Mouse (Mus musculus) limb, embryonic 14.5 days (tissue): ENCODE data around the gene Gnl1. TPM values are rescaled to one million over a fixed set of nuclear protein-coding genes. Genes with fewer than 3 reads are reported as not detected.

Source experiments
- ATAC-seq: fragments of 200-750 bp; cut with Nextera tagmentation; 2 replicates; pipeline ENCODE4 v1.8.0; 2017; ENCODE audit warnings: low read depth, moderate number of reproducible peaks, moderate TSS enrichment; ENCODE audit not compliant: low FRiP score
- DNase-seq: peaks from one replicate; pipeline ENCODE4 v3.0.0-alpha.2; 2015; ENCODE audit warnings: low spot score
- H3K27ac ChIP-seq: fragments of 300-500 bp; sonication (generic); replicated peaks from 2 replicates; pipeline ENCODE4 v1.5.1; 2014; ENCODE audit warnings: low read depth, mild to moderate bottlenecking, low read length, moderate library complexity, mixed read lengths
- H3K27me3 ChIP-seq: fragments of 300-500 bp; sonication (generic); 2 replicates; pipeline ENCODE4 v1.6.1; 2014; ENCODE audit warnings: low read length, mixed read lengths; ENCODE audit not compliant: control insufficient read depth, insufficient read depth
- H3K36me3 ChIP-seq: fragments of 300-500 bp; sonication (generic); 2 replicates; pipeline ENCODE4 v1.6.1; 2014; ENCODE audit warnings: mild to moderate bottlenecking, low read length, moderate library complexity, mixed read lengths; ENCODE audit not compliant: control insufficient read depth, insufficient read depth
- H3K4me1 ChIP-seq: fragments of 300-500 bp; sonication (generic); 2 replicates; pipeline ENCODE4 v1.6.1; 2014; ENCODE audit warnings: antibody characterized with exemption, low read length, mixed read lengths; ENCODE audit not compliant: control insufficient read depth, insufficient read depth
- H3K4me2 ChIP-seq: fragments of 300-500 bp; sonication (generic); replicated peaks from 2 replicates; pipeline ENCODE4 v1.6.1; 2014; ENCODE audit warnings: low read depth, mild to moderate bottlenecking, low read length, moderate library complexity; ENCODE audit not compliant: severe bottlenecking
- H3K4me3 ChIP-seq: fragments of 300-500 bp; sonication (generic); replicated peaks from 2 replicates; pipeline ENCODE4 v1.5.1; 2014; ENCODE audit warnings: low read length
- H3K9ac ChIP-seq: fragments of 300-500 bp; sonication (generic); 2 replicates; pipeline ENCODE4 v1.6.1; 2014; ENCODE audit warnings: mild to moderate bottlenecking, low read depth, low read length, moderate library complexity; ENCODE audit not compliant: severe bottlenecking
- H3K9me3 ChIP-seq: fragments of 300-500 bp; sonication (generic); 2 replicates; pipeline ENCODE4 v1.6.1; 2016; ENCODE audit warnings: low read length; ENCODE audit not compliant: control insufficient read depth
- POLR2A ChIP-seq: fragments of 200-500 bp; IDR thresholded peaks from 2 replicates; pipeline ENCODE4 v1.8.0; 2012; ENCODE audit warnings: inconsistent platforms, mild to moderate bottlenecking, moderate library complexity, borderline replicate concordance; ENCODE audit not compliant: insufficient read depth, insufficient read length; ENCODE audit errors: extremely low read depth
- WGBS: fragments of 180-500 bp; shearing (Covaris S2); extraction: QIAGEN DNeasy Blood & Tissue Kit; methylation state at CpG from one replicate; pipeline ENCODE4 v1.1.7; 2014; 5-methylcytosine and 5-hydroxymethylcytosine counted together
- polyA plus RNA-seq, 2 experiments: library from polyadenylated mRNA; depleted of rRNA in 1 of 2; stranded (reverse) in 1 of 2; unstranded in 1 of 2; fragments of >200 nt; fragmentation: Nextera tagmentation in 1 of 2; extraction: Ambion mirVana in 1 of 2; gene quantifications; 2 replicates each; pipeline versions ENCODE4 v1.2.1 to v1.2.3; 2012 to 2014

Gene Gnl1
- polyA plus RNA-seq, 2 experiments, result 41.8 to 43.4 TPM

- no peaks in the 10 kb centered on the region for H3K27me3 ChIP-seq
- H3K4me2 ChIP-seq, result no peak overlapping the region
- no peak overlapping the region for H3K4me3 ChIP-seq
- WGBS, result 90% methylated on average over 1 of the region's 1 CpGs
- 0 out of 2 replicates have a peak, but pooled peaks cover 5% of the 10 kb centered on the region for H3K4me1 ChIP-seq
- H3K27ac ChIP-seq, result no peak overlapping the region
- H3K36me3 ChIP-seq, result no peaks in the 10 kb centered on the region
- H3K9me3 ChIP-seq, result no peaks in the 10 kb centered on the region
- TF ChIP-seq POLR2A, result no peak
- ATAC-seq, result no peak
- no peak for DNase-seq
- no peak overlapping the region for H3K9ac ChIP-seq
Measured at GRCm38 (mm10) chr17:36021309-36021708, 41.7 kb downstream of the Gnl1 start.

GRCm38 (mm10) chr17:36022098-36022497, 42.4 kb downstream of the Gnl1 start:
- ATAC-seq, result no peak
- H3K36me3 ChIP-seq, result no peaks in the 10 kb centered on the region
- DNase-seq, result no peak
- no peak for TF ChIP-seq POLR2A
- H3K4me2 ChIP-seq, result no peak overlapping the region
- H3K4me1 ChIP-seq, result 0 out of 2 replicates have a peak, but pooled peaks cover 5% of the 10 kb centered on the region
- H3K9me3 ChIP-seq, result no peaks in the 10 kb centered on the region
- WGBS, result 93% methylated on average over 9 of the region's 9 CpGs
- H3K9ac ChIP-seq, result no peak overlapping the region
- no peak overlapping the region for H3K27ac ChIP-seq
- no peaks in the 10 kb centered on the region for H3K27me3 ChIP-seq
- no peak overlapping the region for H3K4me3 ChIP-seq

GRCm38 (mm10) chr17:36022922-36023321, 43.3 kb downstream of the Gnl1 start:
- H3K4me2 ChIP-seq, result no peak overlapping the region
- DNase-seq (no peak), ATAC-seq (no peak)
- no peak overlapping the region for H3K4me3 ChIP-seq
- 0 out of 2 replicates have a peak, but pooled peaks cover 5% of the 10 kb centered on the region for H3K4me1 ChIP-seq
- H3K36me3 ChIP-seq, result no peaks in the 10 kb centered on the region
- 84% methylated on average over 6 of the region's 6 CpGs for WGBS
- H3K27me3 ChIP-seq, result no peaks in the 10 kb centered on the region
- no peaks in the 10 kb centered on the region for H3K9me3 ChIP-seq
- no peak overlapping the region for H3K27ac ChIP-seq
- no peak overlapping the region for H3K9ac ChIP-seq
- TF ChIP-seq POLR2A, result no peak

- DNase-seq, result peak; percentile 20
- H3K4me1 ChIP-seq, result 0 out of 2 replicates have a peak, but pooled peaks cover 5% of the 10 kb centered on the region
- no peak overlapping the region for H3K4me2 ChIP-seq
- H3K9me3 ChIP-seq, result no peaks in the 10 kb centered on the region
- no peaks in the 10 kb centered on the region for H3K27me3 ChIP-seq
- H3K27ac ChIP-seq, result no peak overlapping the region
- 67% methylated on average over 9 of the region's 9 CpGs for WGBS
- H3K9ac ChIP-seq, result no peak overlapping the region
- no peak for ATAC-seq
- no peaks in the 10 kb centered on the region for H3K36me3 ChIP-seq
- H3K4me3 ChIP-seq, result no peak overlapping the region
- no peak for TF ChIP-seq POLR2A
Measured at GRCm38 (mm10) chr17:36023710-36024654, 44.3 kb downstream of the Gnl1 start.

GRCm38 (mm10) chr17:36025197-36025596, 45.5 kb downstream of the Gnl1 start:
- no peak overlapping the region for H3K27ac ChIP-seq
- no peak for ATAC-seq
- no peak for DNase-seq
- no peaks in the 10 kb centered on the region for H3K36me3 ChIP-seq
- H3K4me2 ChIP-seq, result no peak overlapping the region
- H3K27me3 ChIP-seq, result no peaks in the 10 kb centered on the region
- H3K4me1 ChIP-seq, result 0 out of 2 replicates have a peak, but pooled peaks cover 5% of the 10 kb centered on the region
- no peaks in the 10 kb centered on the region for H3K9me3 ChIP-seq
- no peak overlapping the region for H3K9ac ChIP-seq
- no peak for TF ChIP-seq POLR2A
- 66% methylated on average over 5 of the region's 5 CpGs for WGBS
- H3K4me3 ChIP-seq, result no peak overlapping the region
